Mouse (Mus musculus): ENCODE measurements at regions not wholly inside any gene's neighbourhood (a gene's known extent, or its start where the extent isn't known, plus 50 kb on each side); places are given as distances from the start of the nearest gene placed in this dataset.

GRCm38 (mm10) chr7:95823539-95823938, 347.5 kb upstream of the Tenm4 start:
- Histone ChIP-seq H3K36me3 (ENCODE audit: control insufficient read depth, insufficient read depth, low read length) (no peaks in the 10 kb centered on the region), H3K4me1 (ENCODE audit: control insufficient read depth, insufficient read depth, low read length) (no peaks in the 10 kb centered on the region), H3K4me3 (ENCODE audit: control insufficient read depth, low read depth, low read length) (no peak overlapping the region), H3K27ac (ENCODE audit: control insufficient read depth, insufficient read depth, low read depth, low read length) (no peak overlapping the region), H3K27me3 (ENCODE audit: control insufficient read depth, insufficient read depth, low read length) (no peaks in the 10 kb centered on the region)
- no peak for TF ChIP-seq POLR2A (IDR thresholded peaks at IDR 0.05; ENCODE audit: control insufficient read depth, low read depth, low read length)
- TF ChIP-seq CTCF (IDR thresholded peaks at IDR 0.05; ENCODE audit: control insufficient read depth, insufficient read depth, insufficient replicate concordance, low read depth, low read length): no peak

GRCm38 (mm10) chr7:95829889-95830288, 341.2 kb upstream of the Tenm4 start:
- TF ChIP-seq POLR2A (IDR thresholded peaks at IDR 0.05; ENCODE audit: control insufficient read depth, low read depth, low read length): no peak
- TF ChIP-seq CTCF (IDR thresholded peaks at IDR 0.05; ENCODE audit: control insufficient read depth, insufficient read depth, insufficient replicate concordance, low read depth, low read length): no peak
- H3K27ac ChIP-seq (ENCODE audit: control insufficient read depth, insufficient read depth, low read depth, low read length): no peak overlapping the region
- H3K4me1 ChIP-seq (ENCODE audit: control insufficient read depth, insufficient read depth, low read length): no peaks in the 10 kb centered on the region
- no peak overlapping the region for H3K4me3 ChIP-seq (ENCODE audit: control insufficient read depth, low read depth, low read length)
- no peaks in the 10 kb centered on the region for H3K36me3 ChIP-seq (ENCODE audit: control insufficient read depth, insufficient read depth, low read length)
- no peaks in the 10 kb centered on the region for H3K27me3 ChIP-seq (ENCODE audit: control insufficient read depth, insufficient read depth, low read length)

- Histone ChIP-seq H3K4me3 (ENCODE audit: control insufficient read depth, low read depth, low read length) (no peak overlapping the region), H3K36me3 (ENCODE audit: control insufficient read depth, insufficient read depth, low read length) (no peaks in the 10 kb centered on the region), H3K4me1 (ENCODE audit: control insufficient read depth, insufficient read depth, low read length) (no peaks in the 10 kb centered on the region), H3K27ac (ENCODE audit: control insufficient read depth, insufficient read depth, low read depth, low read length) (no peak overlapping the region), H3K27me3 (ENCODE audit: control insufficient read depth, insufficient read depth, low read length) (no peaks in the 10 kb centered on the region)
- TF ChIP-seq CTCF (IDR thresholded peaks at IDR 0.05; ENCODE audit: control insufficient read depth, insufficient read depth, insufficient replicate concordance, low read depth, low read length) (no peak), POLR2A (IDR thresholded peaks at IDR 0.05; ENCODE audit: control insufficient read depth, low read depth, low read length) (no peak)
Observed at GRCm38 (mm10) chr7:95834236-95834919, 336.7 kb upstream of the Tenm4 start.

GRCm38 (mm10) chr7:95840476-95840875, 330.6 kb upstream of the Tenm4 start:
- TF ChIP-seq CTCF (IDR thresholded peaks at IDR 0.05; ENCODE audit: control insufficient read depth, insufficient read depth, insufficient replicate concordance, low read depth, low read length) (no peak), POLR2A (IDR thresholded peaks at IDR 0.05; ENCODE audit: control insufficient read depth, low read depth, low read length) (no peak)

GRCm38 (mm10) chr7:95849874-95850273, 321.2 kb upstream of the Tenm4 start:
- Histone ChIP-seq H3K4me3 (ENCODE audit: control insufficient read depth, low read depth, low read length) (no peak overlapping the region), H3K27ac (ENCODE audit: control insufficient read depth, insufficient read depth, low read depth, low read length) (no peak overlapping the region), H3K4me1 (ENCODE audit: control insufficient read depth, insufficient read depth, low read length) (no peaks in the 10 kb centered on the region), H3K36me3 (ENCODE audit: control insufficient read depth, insufficient read depth, low read length) (no peaks in the 10 kb centered on the region), H3K27me3 (ENCODE audit: control insufficient read depth, insufficient read depth, low read length) (no peaks in the 10 kb centered on the region)
- no peak for TF ChIP-seq CTCF (IDR thresholded peaks at IDR 0.05; ENCODE audit: control insufficient read depth, insufficient read depth, insufficient replicate concordance, low read depth, low read length)
- TF ChIP-seq POLR2A (IDR thresholded peaks at IDR 0.05; ENCODE audit: control insufficient read depth, low read depth, low read length): no peak

More at GRCm38 (mm10) chr7:95840476-95840875, 330.6 kb upstream of the Tenm4 start:
- Histone ChIP-seq H3K4me1 (ENCODE audit: control insufficient read depth, insufficient read depth, low read length) (no peaks in the 10 kb centered on the region), H3K36me3 (ENCODE audit: control insufficient read depth, insufficient read depth, low read length) (no peaks in the 10 kb centered on the region), H3K27me3 (ENCODE audit: control insufficient read depth, insufficient read depth, low read length) (no peaks in the 10 kb centered on the region), H3K27ac (ENCODE audit: control insufficient read depth, insufficient read depth, low read depth, low read length) (no peak overlapping the region), H3K4me3 (ENCODE audit: control insufficient read depth, low read depth, low read length) (peak overlapping the region; percentile 24; the same call in 1 of the 2 replicates)

- TF ChIP-seq POLR2A (IDR thresholded peaks at IDR 0.05; ENCODE audit: control insufficient read depth, low read depth, low read length): no peak
- TF ChIP-seq CTCF (IDR thresholded peaks at IDR 0.05; ENCODE audit: control insufficient read depth, insufficient read depth, insufficient replicate concordance, low read depth, low read length): no peak
- Histone ChIP-seq H3K4me3 (ENCODE audit: control insufficient read depth, low read depth, low read length) (no peak overlapping the region), H3K4me1 (ENCODE audit: control insufficient read depth, insufficient read depth, low read length) (no peaks in the 10 kb centered on the region), H3K27me3 (ENCODE audit: control insufficient read depth, insufficient read depth, low read length) (no peaks in the 10 kb centered on the region), H3K36me3 (ENCODE audit: control insufficient read depth, insufficient read depth, low read length) (no peaks in the 10 kb centered on the region), H3K27ac (ENCODE audit: control insufficient read depth, insufficient read depth, low read depth, low read length) (no peak overlapping the region)
Observed at GRCm38 (mm10) chr7:95852630-95853029, 318.4 kb upstream of the Tenm4 start.

GRCm38 (mm10) chr7:95853225-95853812, 317.7 kb upstream of the Tenm4 start:
- no peaks in the 10 kb centered on the region for H3K4me1 ChIP-seq (ENCODE audit: control insufficient read depth, insufficient read depth, low read length)
- H3K4me3 ChIP-seq (ENCODE audit: control insufficient read depth, low read depth, low read length): no peak overlapping the region
- no peaks in the 10 kb centered on the region for H3K27me3 ChIP-seq (ENCODE audit: control insufficient read depth, insufficient read depth, low read length)
- no peaks in the 10 kb centered on the region for H3K36me3 ChIP-seq (ENCODE audit: control insufficient read depth, insufficient read depth, low read length)
- H3K27ac ChIP-seq (ENCODE audit: control insufficient read depth, insufficient read depth, low read depth, low read length): no peak overlapping the region
- TF ChIP-seq CTCF (IDR thresholded peaks at IDR 0.05; ENCODE audit: control insufficient read depth, insufficient read depth, insufficient replicate concordance, low read depth, low read length): no peak
- TF ChIP-seq POLR2A (IDR thresholded peaks at IDR 0.05; ENCODE audit: control insufficient read depth, low read depth, low read length): no peak

All from testis, adult 2 months (tissue).